Mouse (Mus musculus): ENCODE measurements around the gene Gm21188. TPM values are rescaled to one million over a fixed set of nuclear protein-coding genes. Genes with fewer than 3 reads are reported as not detected.

The Gm21188 gene
- polyA plus RNA-seq, 1 experiment from 2014 or later: not detected

Other genes starting within 250 kb of the Gm21188 start
- gene AF067063, start 222.0 kb downstream of the Gm21188 start, polyA plus RNA-seq (2015; fragmentation: Nextera tagmentation; extraction: Ambion mirVana): not detected in 2 replicates
- not detected in 2 replicates for gene D13Ertd608e, start 216.2 kb downstream of the Gm21188 start, polyA plus RNA-seq (2015; fragmentation: Nextera tagmentation; extraction: Ambion mirVana)
- not detected in 2 replicates for gene Tcstv1, start 157.4 kb downstream of the Gm21188 start, polyA plus RNA-seq (2015; fragmentation: Nextera tagmentation; extraction: Ambion mirVana)
- gene Gm21761, start 122.9 kb downstream of the Gm21188 start, polyA plus RNA-seq (2015; fragmentation: Nextera tagmentation; extraction: Ambion mirVana): not detected in 2 replicates
- gene B020031M17Rik, start 101.4 kb downstream of the Gm21188 start, polyA plus RNA-seq (2015; fragmentation: Nextera tagmentation; extraction: Ambion mirVana): not detected in 2 replicates
- gene Gm36079, start 25.2 kb downstream of the Gm21188 start, polyA plus RNA-seq (2015; fragmentation: Nextera tagmentation; extraction: Ambion mirVana): not detected in 2 replicates
- gene Gm20767, start 88.1 kb upstream of the Gm21188 start, polyA plus RNA-seq (2015; fragmentation: Nextera tagmentation; extraction: Ambion mirVana): not detected in 2 replicates
- gene Gm21818, start 120.2 kb upstream of the Gm21188 start, polyA plus RNA-seq (2015; fragmentation: Nextera tagmentation; extraction: Ambion mirVana): not detected in 2 replicates
- gene Gm21762, start 163.8 kb upstream of the Gm21188 start, polyA plus RNA-seq (2015; fragmentation: Nextera tagmentation; extraction: Ambion mirVana): not detected in 2 replicates
- not detected in 2 replicates for gene Gm21731, start 186.9 kb upstream of the Gm21188 start, polyA plus RNA-seq (2015; fragmentation: Nextera tagmentation; extraction: Ambion mirVana)
- gene AF067061, start 210.9 kb upstream of the Gm21188 start, polyA plus RNA-seq (2015; fragmentation: Nextera tagmentation; extraction: Ambion mirVana): not detected in 2 replicates
- 0.41 and 0.62 TPM in 2 replicates for gene BC147527, start 248.2 kb upstream of the Gm21188 start, polyA plus RNA-seq (2015; fragmentation: Nextera tagmentation; extraction: Ambion mirVana)